Mouse (Mus musculus): ENCODE measurements around the gene Tmem213. TPM values are rescaled to one million over a fixed set of nuclear protein-coding genes. Genes with fewer than 3 reads are reported as not detected.

The Tmem213 gene
- polyA plus RNA-seq, 1 experiment from 2014 or later, result not detected

- H3K9ac ChIP-seq (ENCODE audit: low read depth, low read length), result no peak overlapping the region
- H3K4me1 ChIP-seq (replicated peaks; ENCODE audit: control insufficient read depth, insufficient read depth, low read length), result no peaks in the 10 kb centered on the region
- H3K27ac ChIP-seq (ENCODE audit: low read depth, low read length), result no peak overlapping the region
- 56% methylated on average over 5 of the region's 5 CpGs for WGBS
- no peaks in the 10 kb centered on the region for H3K36me3 ChIP-seq (ENCODE audit: control insufficient read depth, insufficient read depth)
- peak; percentile 57; the same call in 1 of the 2 replicates for ATAC-seq
- H3K4me2 ChIP-seq (replicated peaks; ENCODE audit: low read depth), result no peak overlapping the region
- H3K27me3 ChIP-seq (replicated peaks; ENCODE audit: control insufficient read depth, insufficient read depth, low read length), result no peaks in the 10 kb centered on the region
- TF ChIP-seq CTCF (IDR thresholded peaks at IDR 0.05; ENCODE audit: low read depth), result no peak
- H3K9me3 ChIP-seq (ENCODE audit: control insufficient read depth), result no peaks in the 10 kb centered on the region
- H3K4me3 ChIP-seq (ENCODE audit: low read depth, low read length), result no peak overlapping the region
These were observed 36.8 kb upstream of the Tmem213 start for GRCm38 (mm10) chr6:38072137-38072796.

GRCm38 (mm10) chr6:38073592-38073991 lies 35.5 kb upstream of the Tmem213 start:
- H3K9ac ChIP-seq (ENCODE audit: low read depth, low read length), result no peak overlapping the region
- ATAC-seq, result no peak
- WGBS, result 94% methylated on average over 3 of the region's 3 CpGs
- TF ChIP-seq CTCF (IDR thresholded peaks at IDR 0.05; ENCODE audit: low read depth), result no peak
- H3K4me3 ChIP-seq (ENCODE audit: low read depth, low read length), result no peak overlapping the region
- H3K27me3 ChIP-seq (replicated peaks; ENCODE audit: control insufficient read depth, insufficient read depth, low read length), result no peaks in the 10 kb centered on the region
- H3K4me2 ChIP-seq (replicated peaks; ENCODE audit: low read depth), result no peak overlapping the region
- H3K27ac ChIP-seq (ENCODE audit: low read depth, low read length), result no peak overlapping the region
- H3K4me1 ChIP-seq (replicated peaks; ENCODE audit: control insufficient read depth, insufficient read depth, low read length), result no peaks in the 10 kb centered on the region
- H3K36me3 ChIP-seq (ENCODE audit: control insufficient read depth, insufficient read depth), result no peaks in the 10 kb centered on the region
- H3K9me3 ChIP-seq (ENCODE audit: control insufficient read depth), result no peaks in the 10 kb centered on the region

- H3K9ac ChIP-seq (ENCODE audit: low read depth, low read length), result no peak overlapping the region
- no peak overlapping the region for H3K4me2 ChIP-seq (replicated peaks; ENCODE audit: low read depth)
- no peaks in the 10 kb centered on the region for H3K9me3 ChIP-seq (ENCODE audit: control insufficient read depth)
- H3K36me3 ChIP-seq (ENCODE audit: control insufficient read depth, insufficient read depth), result no peaks in the 10 kb centered on the region
- no peaks in the 10 kb centered on the region for H3K4me1 ChIP-seq (replicated peaks; ENCODE audit: control insufficient read depth, insufficient read depth, low read length)
- ATAC-seq, result no peak
- TF ChIP-seq CTCF (IDR thresholded peaks at IDR 0.05; ENCODE audit: low read depth), result no peak
- 63% methylated on average over 4 of the region's 4 CpGs for WGBS
- no peaks in the 10 kb centered on the region for H3K27me3 ChIP-seq (replicated peaks; ENCODE audit: control insufficient read depth, insufficient read depth, low read length)
- no peak overlapping the region for H3K27ac ChIP-seq (ENCODE audit: low read depth, low read length)
- no peak overlapping the region for H3K4me3 ChIP-seq (ENCODE audit: low read depth, low read length)
These were observed 28.7 kb upstream of the Tmem213 start for GRCm38 (mm10) chr6:38080364-38080763.

- Histone ChIP-seq H3K36me3 (ENCODE audit: control insufficient read depth, insufficient read depth) (no peaks in the 10 kb centered on the region), H3K9ac (ENCODE audit: low read depth, low read length) (no peak overlapping the region), H3K27me3 (replicated peaks; ENCODE audit: control insufficient read depth, insufficient read depth, low read length) (no peaks in the 10 kb centered on the region), H3K4me2 (replicated peaks; ENCODE audit: low read depth) (no peak overlapping the region), H3K4me3 (ENCODE audit: low read depth, low read length) (no peak overlapping the region), H3K27ac (ENCODE audit: low read depth, low read length) (no peak overlapping the region), H3K4me1 (replicated peaks; ENCODE audit: control insufficient read depth, insufficient read depth, low read length) (no peaks in the 10 kb centered on the region), H3K9me3 (ENCODE audit: control insufficient read depth) (no peaks in the 10 kb centered on the region)
- no peak for ATAC-seq
- WGBS, result 53% methylated on average over 11 of the region's 11 CpGs
- TF ChIP-seq CTCF (IDR thresholded peaks at IDR 0.05; ENCODE audit: low read depth), result no peak
These were observed 27.2 kb upstream of the Tmem213 start for GRCm38 (mm10) chr6:38081727-38082341.

- ATAC-seq, result no peak
- no peaks in the 10 kb centered on the region for H3K27me3 ChIP-seq (replicated peaks; ENCODE audit: control insufficient read depth, insufficient read depth, low read length)
- no peak overlapping the region for H3K27ac ChIP-seq (ENCODE audit: low read depth, low read length)
- no peaks in the 10 kb centered on the region for H3K9me3 ChIP-seq (ENCODE audit: control insufficient read depth)
- no peak overlapping the region for H3K4me2 ChIP-seq (replicated peaks; ENCODE audit: low read depth)
- H3K4me3 ChIP-seq (ENCODE audit: low read depth, low read length), result no peak overlapping the region
- H3K4me1 ChIP-seq (replicated peaks; ENCODE audit: control insufficient read depth, insufficient read depth, low read length), result no peaks in the 10 kb centered on the region
- WGBS, result 46% methylated on average over 4 of the region's 4 CpGs
- H3K9ac ChIP-seq (ENCODE audit: low read depth, low read length), result no peak overlapping the region
- no peak for TF ChIP-seq CTCF (IDR thresholded peaks at IDR 0.05; ENCODE audit: low read depth)
- H3K36me3 ChIP-seq (ENCODE audit: control insufficient read depth, insufficient read depth), result no peaks in the 10 kb centered on the region
These were observed 25.9 kb upstream of the Tmem213 start for GRCm38 (mm10) chr6:38083204-38083603.

GRCm38 (mm10) chr6:38087242-38088026 lies 21.6 kb upstream of the Tmem213 start:
- Histone ChIP-seq H3K27ac (ENCODE audit: low read depth, low read length) (no peak overlapping the region), H3K4me3 (ENCODE audit: low read depth, low read length) (no peak overlapping the region), H3K9ac (ENCODE audit: low read depth, low read length) (no peak overlapping the region), H3K4me2 (replicated peaks; ENCODE audit: low read depth) (no peak overlapping the region), H3K27me3 (replicated peaks; ENCODE audit: control insufficient read depth, insufficient read depth, low read length) (no peaks in the 10 kb centered on the region), H3K9me3 (ENCODE audit: control insufficient read depth) (no peaks in the 10 kb centered on the region), H3K36me3 (ENCODE audit: control insufficient read depth, insufficient read depth) (no peaks in the 10 kb centered on the region), H3K4me1 (replicated peaks; ENCODE audit: control insufficient read depth, insufficient read depth, low read length) (no peaks in the 10 kb centered on the region)
- WGBS, result 59% methylated on average over 9 of the region's 9 CpGs
- no peak for TF ChIP-seq CTCF (IDR thresholded peaks at IDR 0.05; ENCODE audit: low read depth)
- ATAC-seq, result no peak

Measured in intestine, postnatal 0 days (tissue).